Mouse (Mus musculus): ENCODE results near the gene Smc3. TPM values are rescaled to one million over a fixed set of nuclear protein-coding genes. Genes with fewer than 3 reads are reported as not detected.

Gene Smc3
- total RNA-seq, 2 experiments from 2014 or later = 37.6 to 39.3 TPM

- H3K27ac ChIP-seq = no peak overlapping the region
- no peak overlapping the region for H3K4me3 ChIP-seq
- intact Hi-C loops (cut with DNase I) = no loop called here
- DNase-seq (ENCODE audit: extremely low spot score in 1 of 2, low spot score in 2 of 2) = no peak
- no peak for TF ChIP-seq CTCF (IDR thresholded peaks at IDR 0.05)
These were observed 60.7 kb downstream of the Smc3 start for GRCm38 (mm10) chr19:53660722-53661420.

DNA sequence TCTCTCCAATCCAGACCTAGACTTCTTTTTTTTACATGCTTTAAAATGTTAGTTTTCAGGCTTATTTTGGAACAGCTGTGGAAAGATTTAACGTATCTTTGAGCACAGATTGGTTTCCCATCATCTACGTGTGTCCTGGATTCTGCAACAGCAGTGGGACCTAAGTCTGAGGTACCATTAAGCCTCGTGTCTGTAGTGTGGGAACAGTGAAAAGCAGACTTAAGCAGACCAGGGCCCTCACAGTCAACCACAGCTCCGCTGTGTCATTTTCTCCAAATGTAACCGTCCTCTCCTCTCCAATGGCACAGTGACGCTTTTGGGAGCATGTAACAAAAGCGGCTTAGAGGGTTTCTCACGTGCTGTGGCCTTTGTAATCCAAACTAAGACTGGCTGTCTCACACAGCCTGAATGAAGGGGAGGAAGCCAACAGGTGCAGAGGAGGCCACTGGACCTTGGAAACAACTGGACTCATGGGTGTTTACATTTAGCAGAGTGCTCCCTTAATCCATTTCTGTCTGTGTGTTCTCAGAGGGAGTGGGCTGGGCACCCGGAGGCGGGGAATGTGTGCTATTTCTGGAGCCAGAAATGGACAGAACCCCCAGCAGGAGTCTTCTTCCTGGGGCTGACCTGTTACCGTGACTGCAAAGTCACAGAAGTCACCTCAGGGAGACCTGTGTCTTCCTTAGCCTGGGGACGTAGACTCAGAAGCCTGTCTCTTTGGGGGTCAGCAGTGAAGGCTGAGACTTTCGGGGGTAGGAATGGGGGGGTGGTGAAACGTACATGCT lies 61.9 kb downstream of the Smc3 start:
- Histone ChIP-seq H3K4me3 (no peak overlapping the region), H3K27ac (no peak overlapping the region)
- DNase-seq (ENCODE audit: extremely low spot score in 1 of 2, low spot score in 2 of 2) = no peak
- intact Hi-C loops (cut with DNase I) = no loop called here
- TF ChIP-seq CTCF (IDR thresholded peaks at IDR 0.05) = no peak

DNA sequence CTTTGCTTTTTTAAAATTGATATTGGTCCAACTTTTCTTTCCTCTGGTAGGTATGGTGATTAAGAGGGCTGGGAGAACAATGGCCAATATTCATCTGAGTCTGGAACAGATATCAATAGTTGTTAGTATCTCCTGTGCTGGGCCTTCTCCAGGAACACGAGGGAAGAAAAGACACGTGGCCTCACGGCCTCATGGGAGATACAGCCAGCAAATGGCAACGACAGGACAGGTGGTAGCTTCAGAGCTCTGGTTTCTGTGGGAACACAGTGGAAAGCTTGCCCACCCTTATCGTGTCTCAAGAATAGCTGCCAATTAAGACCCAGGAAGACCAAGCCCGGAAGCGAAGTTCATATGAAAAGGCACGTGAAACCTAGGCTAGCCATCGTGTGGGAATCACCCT lies 64.6 kb downstream of the Smc3 start:
- Histone ChIP-seq H3K27ac (no peak overlapping the region), H3K4me3 (no peak overlapping the region)
- intact Hi-C loops (cut with DNase I) = no loop called here
- TF ChIP-seq CTCF (IDR thresholded peaks at IDR 0.05) = no peak
- no peak for DNase-seq (ENCODE audit: extremely low spot score in 1 of 2, low spot score in 2 of 2)

- DNase-seq (ENCODE audit: extremely low spot score in 1 of 2, low spot score in 2 of 2) = no peak
- H3K27ac ChIP-seq = no peak overlapping the region
- H3K4me3 ChIP-seq = no peak overlapping the region
- no peak for TF ChIP-seq CTCF (IDR thresholded peaks at IDR 0.05)
- intact Hi-C loops (cut with DNase I) = no loop called here
These were observed 65.2 kb downstream of the Smc3 start for GRCm38 (mm10) chr19:53665391-53665790.

DNA sequence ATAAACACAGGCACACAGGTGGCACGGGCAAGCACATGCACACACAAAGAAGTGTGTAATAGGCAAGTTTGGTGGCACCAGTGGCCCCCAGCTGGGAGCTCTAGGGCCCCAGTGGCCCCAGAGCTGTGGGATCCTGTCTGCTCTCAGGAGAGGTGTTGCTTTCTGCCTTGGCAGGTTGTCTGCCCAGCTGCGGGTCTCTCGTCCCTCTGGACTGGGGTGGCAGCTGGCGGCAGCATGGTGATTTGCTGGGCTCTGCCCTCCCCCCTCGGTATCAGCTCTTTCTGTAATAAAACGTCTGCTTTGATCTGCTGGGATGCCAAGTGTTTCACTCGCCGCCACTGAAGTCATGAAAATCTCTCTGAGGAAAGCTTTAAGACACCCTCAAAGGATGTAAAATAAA lies 66.5 kb downstream of the Smc3 start:
- no peak for TF ChIP-seq CTCF (IDR thresholded peaks at IDR 0.05)
- intact Hi-C loops (cut with DNase I) = no loop called here
- Histone ChIP-seq H3K27ac (no peak overlapping the region), H3K4me3 (no peak overlapping the region)
- DNase-seq (ENCODE audit: extremely low spot score in 1 of 2, low spot score in 2 of 2) = no peak

- DNase-seq (ENCODE audit: extremely low spot score in 1 of 2, low spot score in 2 of 2) = no peak
- no peak overlapping the region for H3K27ac ChIP-seq
- no peak for TF ChIP-seq CTCF (IDR thresholded peaks at IDR 0.05)
- intact Hi-C loops (cut with DNase I) = no loop called here
- H3K4me3 ChIP-seq = no peak overlapping the region
These were observed 68.6 kb downstream of the Smc3 start for GRCm38 (mm10) chr19:53668821-53669220.

DNA sequence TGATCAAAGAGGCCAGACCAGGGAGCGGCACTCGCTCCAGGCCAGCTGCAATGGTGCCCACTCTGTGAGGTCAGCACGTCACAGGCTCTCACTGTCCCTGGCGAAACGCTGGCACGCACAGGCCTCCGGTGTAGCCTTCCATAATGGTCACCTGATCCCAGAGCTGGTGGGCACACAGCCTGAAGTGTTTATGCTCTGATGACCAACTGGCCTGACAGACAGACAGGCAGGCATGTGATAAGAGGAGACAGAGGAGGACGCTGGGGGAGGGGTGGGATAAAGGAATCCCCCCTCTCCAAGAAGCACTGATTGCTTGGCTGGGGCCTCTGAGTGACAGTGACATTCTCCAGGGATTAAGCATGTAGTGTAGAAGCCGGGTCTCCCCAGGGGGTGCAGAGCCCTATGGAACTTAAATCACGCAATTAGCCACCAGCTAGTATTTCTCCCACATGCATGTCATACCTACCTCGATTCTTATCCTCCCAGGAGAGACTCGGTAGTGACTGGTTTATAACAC lies 70.5 kb downstream of the Smc3 start:
- no peak for DNase-seq (ENCODE audit: extremely low spot score in 1 of 2, low spot score in 2 of 2)
- Histone ChIP-seq H3K27ac (no peak overlapping the region), H3K4me3 (no peak overlapping the region)
- intact Hi-C loops (cut with DNase I) = no loop called here
- no peak for TF ChIP-seq CTCF (IDR thresholded peaks at IDR 0.05)

DNA sequence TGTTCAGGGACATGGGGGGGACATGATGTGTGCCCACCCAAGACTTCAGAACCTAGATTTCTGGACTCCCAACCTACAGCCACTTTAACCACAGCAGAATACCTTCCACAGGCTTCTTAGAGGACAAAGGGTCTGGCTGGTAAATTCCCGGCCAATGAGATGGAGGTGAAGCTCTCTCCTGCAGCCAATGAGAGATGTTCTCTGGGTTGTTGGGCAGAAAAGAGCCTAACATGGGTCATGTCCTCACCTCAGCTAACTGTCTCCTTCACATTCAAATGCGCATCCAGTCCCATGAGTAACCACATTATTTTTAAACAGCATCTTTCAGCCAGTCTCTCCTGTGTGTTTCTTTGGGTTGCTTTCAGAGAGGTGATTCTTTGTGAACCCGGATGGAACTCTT lies 71.2 kb downstream of the Smc3 start:
- no peak overlapping the region for H3K27ac ChIP-seq
- no peak for DNase-seq (ENCODE audit: extremely low spot score in 1 of 2, low spot score in 2 of 2)
- no peak overlapping the region for H3K4me3 ChIP-seq
- intact Hi-C loops (cut with DNase I) = no loop called here
- TF ChIP-seq CTCF (IDR thresholded peaks at IDR 0.05) = no peak

- no peak for DNase-seq (ENCODE audit: extremely low spot score in 1 of 2, low spot score in 2 of 2)
- no peak for TF ChIP-seq CTCF (IDR thresholded peaks at IDR 0.05)
These were observed 74.1 kb downstream of the Smc3 start for GRCm38 (mm10) chr19:53674131-53674925.

GRCm38 (mm10) chr19:53676228-53676627 lies 76.0 kb downstream of the Smc3 start:
- peak overlapping the region; percentile 59 for H3K4me3 ChIP-seq
- no peak for TF ChIP-seq CTCF (IDR thresholded peaks at IDR 0.05)
- DNase-seq (ENCODE audit: extremely low spot score in 1 of 2, low spot score in 2 of 2) = no peak
- no peak overlapping the region for H3K27ac ChIP-seq
- intact Hi-C loops (cut with DNase I) = no loop called here

More at GRCm38 (mm10) chr19:53674131-53674925, 74.1 kb downstream of the Smc3 start:
- intact Hi-C loops (cut with DNase I) = no loop called here
- H3K27ac ChIP-seq = no peak overlapping the region
- H3K4me3 ChIP-seq = no peak overlapping the region

DNA sequence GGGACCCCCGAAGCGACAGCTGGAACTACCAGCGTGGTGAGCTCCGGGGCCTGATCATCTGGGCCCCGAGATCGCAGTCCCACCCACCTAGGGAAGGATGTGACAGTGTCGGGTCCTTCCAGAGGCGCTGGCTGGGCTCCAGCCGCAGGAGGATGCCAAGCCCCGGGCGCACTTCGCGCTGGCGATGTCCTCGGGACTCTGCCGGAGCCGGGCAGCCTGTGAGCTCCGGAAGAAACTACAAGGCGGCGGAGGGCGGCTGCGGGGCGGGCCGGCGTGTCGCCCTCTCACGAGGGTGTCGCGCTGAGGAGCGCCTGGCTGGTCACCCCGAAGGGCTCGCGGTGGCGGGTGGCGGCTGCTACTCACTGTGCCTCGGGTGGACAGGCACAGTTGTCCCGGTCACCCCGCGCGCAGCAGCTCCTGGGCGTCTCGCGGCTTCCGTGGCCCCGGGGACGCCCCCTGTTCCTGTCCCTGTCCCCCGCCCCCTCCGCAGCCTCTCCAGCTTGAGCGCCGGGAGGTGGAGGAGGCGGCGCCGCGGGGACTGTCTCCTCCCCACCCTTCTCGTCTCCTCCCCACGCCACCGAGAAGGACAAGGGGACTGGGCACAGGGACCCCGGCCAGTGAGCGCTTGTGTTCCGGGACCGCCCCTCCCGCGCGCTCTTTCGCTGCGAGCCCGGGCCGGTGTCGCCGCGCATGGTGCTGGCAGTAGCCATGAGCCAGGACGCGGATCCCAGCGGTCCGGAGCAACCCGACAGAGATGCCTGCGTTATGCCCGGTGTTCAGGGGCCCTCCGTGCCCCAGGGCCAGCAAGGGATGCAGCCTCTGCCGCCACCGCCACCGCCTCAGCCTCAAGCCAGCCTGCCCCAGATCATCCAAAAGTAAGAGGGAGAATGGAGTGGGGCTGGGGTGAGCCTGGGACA lies 76.8 kb downstream of the Smc3 start, which contains the start of gene Rbm20:
Rbm20 (plus strand) TSS at position 589 of the 917 bp plus-strand sequence.
- Histone ChIP-seq H3K27ac (peak within 1 kb of the TSS; percentile 60; the same call in 1 of the 2 replicates), H3K4me3 (peak within 1 kb of the TSS; percentile 59)
- DNase-seq (ENCODE audit: extremely low spot score in 1 of 2, low spot score in 2 of 2) = peak; percentile 39 to 46
- intact Hi-C loops (cut with DNase I) = no loop called here
- no peak for TF ChIP-seq CTCF (IDR thresholded peaks at IDR 0.05)

Data from left cerebral cortex, adult 2 months (tissue).